Mouse (Mus musculus): Measurements from ENCODE around the gene Pitpnc1.
"Not testable (repeated sequence)": the region's sequence is repeated elsewhere in the genome, so short reads cannot be mapped to it uniquely, and the experiment has no call there.

The Pitpnc1 gene

DNA sequence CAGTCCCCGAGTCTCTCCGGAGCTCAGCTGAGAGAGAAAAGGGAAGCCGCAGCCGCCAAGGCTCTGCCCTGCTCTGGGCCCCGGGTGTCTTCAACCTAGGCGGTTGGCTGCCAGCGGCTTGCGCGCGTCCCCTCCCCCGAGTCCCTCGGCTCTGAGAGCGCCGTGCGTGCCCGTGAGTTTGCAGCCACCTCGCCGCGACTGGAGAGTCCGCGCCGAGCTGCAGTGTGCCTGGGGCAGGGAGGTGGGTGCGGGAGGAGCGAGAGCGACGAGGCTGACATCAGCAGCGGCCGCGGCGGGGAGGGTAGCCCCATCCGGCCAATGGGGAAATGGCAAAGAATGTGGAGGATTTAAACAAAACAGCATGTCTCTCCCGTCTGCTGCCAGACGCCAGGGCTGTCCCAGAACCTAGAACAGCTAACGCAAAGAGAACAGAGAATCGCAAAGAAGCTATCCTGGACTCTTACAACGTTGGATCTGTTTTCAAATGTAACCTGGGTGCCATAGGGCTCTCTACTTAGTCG lies at the start of gene Pitpnc1:
TSS of gene Pitpnc1 (minus strand) at position 179 of the 521 bp plus-strand sequence.
- peak; percentile 93 for DNase-seq

DNA sequence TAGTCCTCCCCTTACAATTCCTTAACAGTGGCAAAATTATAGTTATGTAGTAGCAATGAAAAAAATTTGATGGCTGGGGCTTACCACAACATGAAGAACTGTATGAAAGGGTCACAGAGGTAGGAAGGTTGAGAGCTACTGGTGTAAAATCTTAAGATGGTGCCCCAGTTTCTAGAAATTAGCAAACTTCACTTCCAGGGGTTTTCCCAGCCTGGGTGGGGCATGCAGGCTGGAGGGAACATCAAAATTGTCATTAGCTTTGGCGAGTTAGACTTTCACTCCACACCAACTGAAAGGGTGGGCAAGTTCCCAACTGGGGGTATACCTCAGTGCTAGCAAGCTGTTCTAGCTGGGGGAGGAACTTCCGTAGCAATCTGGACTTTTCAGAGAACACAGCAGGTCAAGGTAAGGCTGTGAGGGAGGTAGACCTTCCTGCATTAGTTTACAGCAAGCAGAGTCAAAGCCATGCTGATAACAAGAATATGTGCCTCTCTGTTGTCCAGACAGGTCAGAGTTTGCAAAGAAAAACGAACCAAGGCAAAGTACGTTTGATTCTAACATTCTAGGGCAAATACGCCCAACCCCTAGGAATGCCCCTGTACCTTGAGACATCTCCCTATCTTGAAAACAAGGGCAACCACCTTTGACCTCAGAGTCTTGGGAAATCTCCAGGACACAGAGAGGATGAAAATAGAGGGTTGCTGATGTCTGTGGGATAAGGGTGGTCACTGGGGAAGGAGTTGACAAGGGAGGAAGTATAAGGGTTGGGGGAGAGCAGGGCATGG lies 48.3 kb upstream of the Pitpnc1 start:
- no peak for DNase-seq

DNA sequence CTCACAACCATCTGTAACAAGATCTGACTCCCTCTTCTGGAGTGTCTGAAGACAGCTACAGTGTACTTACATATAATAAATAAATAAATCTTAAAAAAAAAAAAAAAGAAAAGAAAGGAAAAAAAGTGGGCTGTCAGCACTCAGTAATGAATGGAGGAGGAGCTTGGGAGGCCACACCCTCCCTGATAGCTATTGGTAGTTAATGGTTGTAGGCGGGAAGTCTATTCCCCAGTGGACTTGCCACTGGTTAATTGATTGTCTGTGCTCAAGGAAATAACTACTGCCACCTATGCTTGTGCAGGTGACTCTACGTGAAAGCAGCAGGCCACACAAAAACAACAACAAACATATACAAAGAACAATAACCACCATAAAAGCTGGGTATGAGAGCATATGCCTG lies 45.9 kb upstream of the Pitpnc1 start:
- DNase-seq = no peak

DNA sequence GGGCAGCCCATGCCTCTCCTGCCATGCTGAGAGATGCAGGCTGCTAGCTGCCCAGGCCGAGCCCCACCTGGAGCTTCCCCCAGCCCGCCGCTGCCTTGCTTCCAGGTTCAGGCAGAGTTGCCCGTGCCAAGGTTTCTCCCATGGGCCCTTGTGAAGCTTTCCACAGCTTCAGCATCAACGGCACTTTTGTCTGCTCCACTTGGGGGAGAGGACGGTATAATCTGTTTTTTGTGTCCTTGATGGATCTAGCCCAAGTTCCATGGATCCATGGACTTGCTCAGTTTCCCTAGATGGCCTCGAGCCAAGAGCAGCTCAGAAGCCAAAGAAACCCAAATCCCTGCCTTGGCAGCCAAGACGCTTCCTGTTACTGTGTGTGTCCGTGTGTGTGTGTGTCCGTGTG lies 42.5 kb upstream of the Pitpnc1 start:
- peak; percentile 29 for DNase-seq

DNA sequence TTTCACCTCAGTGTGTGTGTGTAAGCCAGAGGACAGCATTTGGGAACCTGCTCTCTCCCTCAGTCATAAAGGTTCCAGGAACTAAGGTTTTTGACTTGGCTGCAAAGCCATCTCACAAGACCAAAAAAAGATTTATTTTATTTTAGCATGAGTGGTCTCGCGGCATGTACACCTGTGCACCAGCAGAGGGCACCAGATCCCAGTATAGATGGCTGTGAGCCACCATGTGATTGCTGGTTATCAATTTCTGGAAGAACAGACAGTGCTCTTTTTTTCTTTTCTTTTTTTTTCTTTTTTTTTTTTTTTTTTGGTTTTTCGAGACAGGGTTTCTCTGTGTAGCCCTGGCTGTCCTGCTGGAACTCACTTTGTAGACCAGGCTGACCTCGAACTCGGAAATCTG lies 41.5 kb upstream of the Pitpnc1 start:
- DNase-seq = peak; percentile 86

DNA sequence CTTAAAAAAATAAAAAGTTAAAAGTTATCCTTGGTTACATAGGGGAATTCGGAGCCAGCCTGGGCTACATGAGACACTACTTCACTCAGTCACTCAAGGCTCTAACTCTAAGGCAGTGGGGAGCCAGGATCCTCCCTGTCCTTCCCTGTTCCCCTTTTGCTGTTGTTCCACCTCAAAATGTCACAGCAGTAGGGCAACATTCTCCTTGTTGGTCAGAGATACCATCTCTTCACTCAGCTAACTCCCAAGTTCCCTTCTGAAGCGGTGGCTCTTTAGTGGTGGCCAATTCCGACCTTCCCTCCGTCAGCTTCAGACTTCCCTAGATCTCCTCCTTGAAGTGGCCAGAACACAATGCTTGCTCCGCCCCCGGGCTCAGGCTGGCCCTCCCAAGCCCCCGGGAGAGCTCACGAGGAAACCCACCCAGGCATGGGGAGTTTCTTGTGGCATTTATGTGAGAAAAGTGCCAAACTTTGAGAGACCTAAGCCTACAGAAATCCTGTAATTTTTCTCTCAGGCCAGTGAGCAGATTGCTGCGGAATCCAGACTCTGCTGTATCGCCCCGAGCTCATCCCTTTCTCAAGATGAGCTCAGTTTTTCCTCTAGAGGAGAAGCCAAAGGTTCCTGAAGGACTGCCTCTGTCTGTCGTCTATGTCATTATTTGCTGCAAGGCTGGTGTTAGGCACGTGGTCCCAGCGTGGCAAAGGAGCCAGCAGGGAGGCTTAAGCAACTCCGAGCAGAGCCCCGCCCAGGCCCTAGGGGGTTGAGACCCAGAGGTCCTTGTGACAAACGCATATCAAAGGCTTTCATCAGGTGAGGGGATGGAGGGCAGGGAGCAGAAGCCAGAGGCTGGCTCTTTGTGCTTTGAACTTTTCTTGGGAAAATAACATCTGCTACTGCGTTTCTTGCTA lies 40.1 kb upstream of the Pitpnc1 start:
- DNase-seq = peak; percentile 43

DNA sequence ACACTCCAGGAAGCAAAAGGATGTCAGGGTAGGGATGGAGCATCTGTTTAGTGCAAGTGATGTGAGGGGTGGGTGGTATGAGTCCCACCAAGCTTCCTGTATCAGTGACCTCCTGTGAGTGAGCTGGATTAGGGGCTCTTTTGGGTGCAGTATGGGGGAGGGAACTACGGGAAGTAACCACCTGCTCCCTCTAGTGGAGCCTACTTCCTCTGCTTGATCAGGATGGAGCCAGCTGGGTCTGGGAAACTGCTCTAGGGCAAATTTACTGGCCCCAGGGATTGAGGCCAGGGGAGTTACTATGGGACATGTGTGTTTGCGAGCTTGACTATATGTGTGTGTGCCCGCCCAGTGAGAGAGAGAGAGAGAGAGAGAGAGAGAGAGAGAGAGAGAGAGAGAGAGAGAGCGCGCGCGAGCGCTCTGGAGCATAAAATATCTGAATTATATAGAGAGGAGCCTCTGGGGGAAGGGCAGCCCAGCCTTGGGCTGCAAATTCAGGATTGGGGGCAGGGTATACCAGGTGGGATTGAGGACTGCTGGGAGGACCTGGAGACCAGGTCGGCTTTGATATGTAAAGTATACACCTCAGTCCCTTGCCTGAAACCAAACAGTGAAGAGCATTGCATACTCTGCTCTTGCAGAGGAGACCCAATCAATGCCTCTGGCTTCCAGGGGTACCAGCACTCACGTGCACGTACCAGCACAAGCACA lies 39.3 kb upstream of the Pitpnc1 start:
- peak; percentile 27 for DNase-seq

DNA sequence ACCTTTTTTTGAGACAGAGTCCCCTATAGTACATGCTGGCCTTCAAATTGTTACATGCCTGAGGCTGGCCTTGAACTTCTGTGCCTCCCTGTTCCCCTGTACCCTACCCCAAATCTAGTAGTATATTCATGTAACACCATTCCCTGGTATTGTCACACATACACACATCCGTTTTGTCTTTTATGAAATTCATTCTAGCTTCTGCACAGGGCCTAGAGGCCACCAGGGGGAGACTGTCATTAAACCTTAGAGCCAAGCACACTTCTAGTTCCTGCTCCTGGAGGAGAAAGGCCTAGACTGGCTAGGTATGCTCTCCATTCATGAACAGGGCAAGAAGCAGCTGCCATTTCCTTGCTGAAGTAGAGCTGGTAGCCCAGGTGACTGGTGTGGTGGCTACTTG lies 35.8 kb upstream of the Pitpnc1 start:
- DNase-seq = peak; percentile 45

DNA sequence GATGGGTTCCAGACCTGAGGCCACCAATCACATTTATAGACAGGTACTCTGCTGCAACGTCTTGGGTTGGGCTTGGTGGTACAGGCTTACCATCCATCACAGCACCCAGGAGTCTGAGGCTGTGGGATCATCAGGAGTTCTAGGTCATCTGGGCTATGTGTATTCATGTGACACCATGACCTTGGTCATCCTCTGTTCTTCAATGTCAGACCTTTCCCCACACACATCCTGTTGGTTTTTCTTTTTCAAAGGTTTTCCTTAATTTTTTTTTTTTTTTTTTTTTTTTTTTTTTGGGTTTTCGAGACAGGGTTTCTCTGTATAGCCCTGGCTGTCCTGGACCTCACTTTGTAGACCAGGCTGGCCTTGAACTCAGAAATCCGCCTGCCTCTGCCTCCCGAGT lies 33.9 kb upstream of the Pitpnc1 start:
- not testable (repeated sequence) for DNase-seq

DNA sequence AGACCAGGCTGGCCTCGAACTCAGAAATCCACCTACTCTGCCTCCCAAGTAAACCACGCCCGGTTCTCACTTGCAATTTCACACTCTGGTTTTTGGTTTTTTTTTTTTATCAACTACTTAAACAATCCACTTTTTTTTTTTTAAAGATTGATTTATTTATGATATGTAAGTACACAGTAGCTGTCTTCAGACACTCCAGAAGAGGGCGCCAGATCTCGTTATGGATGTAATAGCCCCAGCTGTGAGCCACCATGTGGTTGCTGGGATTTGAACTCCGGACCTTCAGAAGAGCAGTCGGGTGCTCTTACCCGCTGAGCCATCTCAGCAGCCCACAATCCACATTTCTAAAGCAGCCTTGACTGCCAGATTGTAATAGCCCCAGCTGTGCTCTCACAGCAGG lies 32.3 kb upstream of the Pitpnc1 start:
- DNase-seq = no peak

DNA sequence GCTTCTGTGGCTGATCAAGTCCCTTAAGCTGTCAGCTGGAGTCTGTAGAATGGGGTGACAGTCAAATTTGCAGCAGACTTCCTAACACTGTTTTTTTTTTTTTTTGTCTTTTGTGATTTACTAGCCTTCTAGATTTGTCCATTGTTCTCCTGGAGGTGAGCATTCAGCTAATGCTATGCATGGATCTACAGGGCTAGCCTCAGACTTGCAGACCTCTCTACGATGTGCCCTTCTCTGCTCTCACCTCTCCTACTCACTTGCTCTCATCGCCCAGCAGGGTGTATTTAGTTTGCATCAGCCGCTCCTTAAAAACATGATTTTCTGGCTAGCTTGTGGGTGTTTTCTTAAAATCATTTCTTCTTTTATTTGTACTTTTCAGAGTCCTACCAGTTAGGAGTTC lies 13.8 kb upstream of the Pitpnc1 start:
- no peak for DNase-seq

DNA sequence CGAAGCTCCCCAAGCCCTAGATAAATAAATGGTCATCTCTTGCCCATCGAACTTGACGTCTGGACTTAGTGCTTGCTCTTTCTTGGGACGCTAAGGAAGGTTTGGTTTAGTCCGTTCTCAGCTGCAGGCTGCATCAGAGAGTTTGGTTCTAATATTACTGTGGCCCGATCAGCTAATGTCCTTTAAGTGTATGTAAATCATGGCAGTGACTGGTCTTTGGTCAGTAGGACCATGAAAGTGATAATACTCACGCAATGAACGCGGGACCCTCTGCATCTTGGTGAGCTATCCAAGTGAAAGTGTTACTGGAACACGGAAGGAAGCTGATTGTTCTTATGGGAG lies 9.3 kb upstream of the Pitpnc1 start:
- DNase-seq = no peak

DNA sequence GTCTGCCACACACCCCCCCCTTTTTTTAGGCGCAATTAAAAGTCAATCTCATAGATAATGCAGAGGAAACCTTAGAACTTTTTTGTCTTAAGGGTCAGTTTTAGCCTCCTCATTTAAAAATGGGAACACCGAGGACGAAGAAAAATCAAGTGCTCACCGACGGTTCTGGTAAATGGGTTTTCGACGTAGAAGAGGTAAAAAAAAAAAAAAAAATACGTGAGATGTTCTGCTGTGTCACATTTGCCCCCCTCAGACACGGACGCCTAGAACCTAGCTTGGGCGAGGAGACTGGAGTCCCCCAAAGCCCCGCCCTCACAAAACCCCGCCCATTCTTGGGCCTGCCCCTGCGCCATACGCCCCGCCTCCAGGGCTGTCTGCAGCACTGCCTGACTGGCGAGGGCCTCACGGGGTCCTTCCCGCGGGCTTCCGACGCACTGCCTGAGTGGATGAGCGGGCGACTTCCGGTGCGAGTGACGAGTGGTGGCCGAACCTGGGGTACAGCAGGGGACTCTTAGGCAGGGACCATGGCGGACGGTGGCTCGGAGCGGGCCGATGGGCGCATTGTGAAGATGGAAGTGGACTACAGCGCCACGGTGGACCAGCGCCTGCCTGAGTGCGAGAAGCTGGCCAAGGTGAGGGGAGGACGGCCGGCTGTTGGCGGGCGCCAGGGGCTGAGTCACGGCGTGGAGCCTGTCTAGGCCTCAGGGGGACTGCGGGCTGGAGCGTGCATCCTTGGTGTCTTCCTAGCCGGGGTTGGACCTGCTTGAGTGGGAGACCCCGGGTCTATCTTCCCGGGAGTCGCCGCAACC lies 8.8 kb upstream of the Pitpnc1 start, which contains the start of gene Psmd12:
TSS of gene Psmd12 (plus strand) at position 432 of the 809 bp plus-strand sequence.
- DNase-seq = peak; percentile 99

DNA sequence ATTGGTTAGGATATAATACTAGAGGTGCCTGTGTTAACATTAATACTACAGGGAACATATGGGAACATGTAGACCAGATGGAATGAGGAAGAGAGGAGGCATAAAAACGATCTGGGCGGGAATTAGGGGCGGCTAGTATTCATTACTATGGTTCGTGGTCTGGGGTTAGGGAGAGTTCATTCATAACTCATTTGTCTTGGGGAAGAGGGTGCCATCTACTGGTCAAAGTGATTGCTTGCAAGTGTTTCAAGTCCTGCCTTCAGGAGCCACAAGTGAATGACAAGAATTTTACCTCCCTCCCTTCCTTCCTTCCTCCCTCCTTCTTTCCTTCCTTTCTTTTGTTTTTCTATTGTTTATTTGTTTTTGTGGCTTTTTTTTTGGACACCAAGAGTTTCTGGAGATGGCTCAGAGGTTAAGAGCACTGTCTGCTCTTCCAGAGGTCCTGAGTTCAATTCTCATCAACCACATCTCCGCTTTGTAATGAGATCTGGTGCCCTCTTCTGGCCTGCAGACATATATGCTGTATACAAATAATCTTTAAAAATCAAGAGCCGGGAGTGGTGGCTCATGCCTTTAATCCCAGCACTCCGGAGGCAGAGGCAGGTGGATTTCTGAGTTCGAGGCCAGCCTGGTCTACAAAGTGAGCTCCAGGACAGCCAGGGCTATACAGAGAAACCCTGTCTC lies 2.8 kb upstream of the Pitpnc1 start:
- DNase-seq = peak; percentile 63

DNA sequence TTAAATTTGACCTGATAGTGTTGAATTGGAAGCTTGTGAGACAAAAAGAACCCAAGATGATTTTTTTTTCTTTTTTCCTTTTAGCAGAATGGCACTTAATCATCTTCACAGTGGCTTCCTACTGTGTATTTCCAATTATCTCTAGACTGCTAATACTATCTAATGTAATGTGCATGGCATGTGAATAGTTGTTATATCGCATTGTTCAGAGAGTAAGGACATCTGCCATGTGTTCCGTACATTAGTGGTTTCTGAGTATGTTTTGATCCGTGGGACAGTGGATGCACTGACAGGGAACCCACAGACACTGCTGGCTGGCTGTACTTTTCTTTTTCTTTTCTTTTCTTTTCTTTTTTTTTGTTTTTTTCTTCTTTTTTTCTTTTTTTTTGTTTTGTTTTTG lies 1.8 kb upstream of the Pitpnc1 start:
- no peak for DNase-seq

DNA sequence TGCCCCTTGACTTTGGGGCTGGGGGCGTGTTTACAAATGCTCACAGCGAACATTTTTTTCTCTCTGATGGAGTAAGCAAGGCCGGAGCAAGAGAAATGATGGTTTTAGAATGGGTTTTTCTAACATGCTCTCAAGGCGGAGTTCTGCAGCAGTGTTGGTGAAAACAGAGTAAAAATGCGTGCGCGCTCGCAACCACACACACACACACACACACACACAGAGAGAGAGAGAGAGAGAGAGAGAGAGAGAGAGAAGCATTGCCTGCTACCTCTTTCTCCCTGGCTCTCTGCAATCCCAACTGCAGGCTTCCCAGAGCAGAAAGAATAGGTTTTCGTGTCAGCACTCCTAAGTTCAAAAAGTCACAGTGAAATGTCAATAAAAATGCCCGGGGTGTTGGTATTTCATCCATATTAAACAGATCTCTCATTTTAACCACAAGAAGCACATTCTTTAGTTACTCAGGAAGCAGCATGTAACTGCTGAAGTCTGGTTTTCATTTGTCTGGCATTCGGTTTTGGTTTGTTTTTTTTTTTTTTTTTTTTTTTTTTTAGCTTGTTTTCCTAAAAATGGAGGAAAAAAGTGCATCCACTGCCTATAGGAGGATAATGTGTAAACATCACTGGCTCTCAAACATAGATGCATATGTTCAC lies 697 bp upstream of the Pitpnc1 start:
- no peak for DNase-seq

DNA sequence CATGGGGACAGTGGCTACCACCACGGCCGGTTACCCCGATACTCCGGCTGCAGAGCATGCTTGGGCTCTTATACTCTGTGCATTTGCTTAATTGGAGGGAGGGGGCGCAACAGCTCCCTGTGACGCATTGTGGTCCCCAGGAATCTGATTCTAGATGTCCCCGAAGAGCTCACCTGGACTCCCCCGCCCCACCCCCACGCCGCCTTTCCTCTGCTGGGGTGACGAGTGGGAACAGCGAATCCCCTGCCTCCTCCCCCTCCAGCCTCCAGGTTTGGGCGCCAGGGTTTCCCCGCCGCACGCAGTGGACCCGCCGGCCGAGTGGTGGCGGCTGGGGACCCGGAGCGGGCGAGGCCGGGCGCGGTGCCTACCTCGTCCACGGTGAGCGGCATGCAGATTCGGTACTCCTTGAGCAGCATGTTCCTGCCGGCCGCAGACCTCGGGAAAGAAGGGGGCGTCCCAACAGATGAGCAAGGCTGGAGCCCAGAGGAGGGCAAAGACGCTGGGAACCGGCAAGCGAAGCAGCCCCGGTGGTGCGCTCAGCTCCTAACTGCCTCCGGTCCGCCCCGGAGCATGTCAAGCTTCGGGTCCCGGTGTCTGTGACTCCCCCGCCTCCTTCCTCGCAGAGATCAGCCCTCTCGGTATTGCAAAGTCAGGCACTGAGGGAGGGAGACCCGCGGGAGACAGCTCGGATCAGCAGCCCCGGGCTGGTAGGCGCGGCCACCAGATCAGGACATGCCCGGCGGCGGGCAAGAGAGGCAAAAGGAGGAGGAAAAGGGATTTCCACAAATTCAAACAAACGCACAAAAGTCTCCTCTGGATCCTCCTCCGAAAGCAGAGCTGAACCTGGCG lies 752 bp downstream of the Pitpnc1 start:
- DNase-seq = peak; percentile 79

DNA sequence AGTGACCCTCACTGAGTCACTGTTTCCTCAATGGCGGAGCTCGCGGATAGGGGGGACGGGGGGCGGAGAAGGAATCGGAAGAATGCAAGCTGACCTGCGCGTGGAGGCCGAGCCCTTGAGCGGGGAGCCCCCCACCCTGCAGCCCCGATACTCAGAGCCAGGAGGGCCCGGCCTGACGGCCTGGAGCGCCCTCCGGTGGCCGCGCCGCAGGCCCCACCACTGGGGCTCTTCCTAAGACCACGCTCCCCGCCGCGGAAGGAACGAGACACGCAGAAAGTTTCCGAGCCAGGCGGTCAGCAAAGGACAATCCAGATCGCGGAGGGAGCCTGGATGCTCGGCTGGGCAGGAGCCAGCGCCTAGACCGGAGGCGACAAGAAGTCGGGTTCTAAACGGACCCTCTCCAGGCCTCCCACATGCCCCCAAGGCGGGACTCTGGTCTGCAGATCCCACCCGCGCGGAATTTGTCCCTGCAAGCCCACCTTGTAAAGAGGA lies 1.4 kb downstream of the Pitpnc1 start:
- DNase-seq = peak; percentile 90

DNA sequence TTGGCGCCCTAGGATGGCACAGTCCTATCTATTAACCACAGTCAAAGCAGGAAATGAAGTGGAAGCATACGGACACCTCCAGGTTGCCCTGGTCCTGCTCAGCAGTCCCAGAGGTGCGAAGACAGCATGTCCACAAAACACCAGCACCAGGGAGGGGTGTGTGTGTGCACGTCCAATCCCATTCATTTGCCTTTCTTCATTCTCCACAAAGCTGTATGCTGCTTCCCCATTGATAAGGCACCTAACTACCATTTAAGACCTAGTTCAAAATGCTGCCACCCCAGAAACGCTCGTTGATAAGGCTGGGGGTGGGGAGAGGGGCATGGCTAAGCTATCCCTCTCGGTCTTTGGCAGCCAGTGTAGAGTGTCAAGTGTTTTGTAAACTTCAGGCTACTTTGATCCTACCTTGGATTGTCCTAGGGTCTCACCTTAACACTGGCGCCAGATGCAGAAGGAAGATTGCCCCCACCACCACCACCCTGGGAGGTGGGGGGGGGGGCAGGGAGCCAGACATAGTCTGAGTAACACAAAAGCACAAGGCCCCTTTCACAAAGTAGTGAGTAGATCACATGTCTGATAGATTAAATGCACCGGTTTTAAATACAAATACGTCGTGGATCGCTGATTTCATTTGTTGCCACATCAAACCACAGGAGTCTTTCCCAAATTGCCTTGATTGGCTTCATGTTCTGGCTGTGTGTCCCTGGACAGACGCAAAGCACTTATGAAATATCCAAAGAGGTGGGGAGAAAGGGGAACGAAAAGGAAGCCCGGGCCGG lies 2.1 kb downstream of the Pitpnc1 start:
- no peak for DNase-seq

Measured in kidney, postnatal 10 days (tissue).